Mouse (Mus musculus) common myeloid progenitor, adult 5-6 weeks (primary cell): Measurements from ENCODE around the gene Osbpl10. TPM values are rescaled to one million over a fixed set of nuclear protein-coding genes. Genes with fewer than 3 reads are reported as not detected.
A peak's percentile ranks its signal among the peaks of the same experiment; 100 is the strongest.

Experiments
- ATAC-seq: replicated peaks from 2 replicates; pipeline ENCODE4 v1.8.0; 2016; ENCODE audit warnings: low read depth, mild to moderate bottlenecking, moderate TSS enrichment, inconsistent platforms; ENCODE audit not compliant: poor library complexity, severe bottlenecking
- total RNA-seq: library from RNA; stranded (forward); fragments of 200-1000, 187-1606 nt; gene quantifications from 2 replicates; pipeline ENCODE4 v1.2.3, GENCODE M21; 2017

Osbpl10 gene
- total RNA-seq, 1 experiment from 2014 or later = 0.09 TPM

- ATAC-seq = no peak
These were observed 161.4 kb downstream of the Osbpl10 start for GRCm38 (mm10) chr9:115139597-115140332.

GRCm38 (mm10) chr9:115147141-115147540 is 168.8 kb downstream of the Osbpl10 start:
- ATAC-seq = no peak

GRCm38 (mm10) chr9:115147586-115148355 is 169.4 kb downstream of the Osbpl10 start:
- no peak for ATAC-seq

- no peak for ATAC-seq
These were observed 170.8 kb downstream of the Osbpl10 start for GRCm38 (mm10) chr9:115149011-115149756.

- no peak for ATAC-seq
These were observed 183.2 kb downstream of the Osbpl10 start for GRCm38 (mm10) chr9:115161591-115161990.

GRCm38 (mm10) chr9:115163031-115163430 is 184.7 kb downstream of the Osbpl10 start:
- peak; percentile 79 for ATAC-seq

GRCm38 (mm10) chr9:115163693-115164092 is 185.3 kb downstream of the Osbpl10 start:
- no peak for ATAC-seq

GRCm38 (mm10) chr9:115164351-115164750 is 186.0 kb downstream of the Osbpl10 start:
- ATAC-seq = no peak

- peak; percentile 53 for ATAC-seq
These were observed 187.6 kb downstream of the Osbpl10 start for GRCm38 (mm10) chr9:115165996-115166395.

- ATAC-seq = no peak
These were observed 191.2 kb downstream of the Osbpl10 start for GRCm38 (mm10) chr9:115169591-115169990.

GRCm38 (mm10) chr9:115172096-115172495 is 193.7 kb downstream of the Osbpl10 start:
- no peak for ATAC-seq

GRCm38 (mm10) chr9:115179154-115179553 is 200.8 kb downstream of the Osbpl10 start:
- no peak for ATAC-seq

GRCm38 (mm10) chr9:115179935-115180334 is 201.6 kb downstream of the Osbpl10 start:
- peak; percentile 60 for ATAC-seq

- ATAC-seq = no peak
These were observed 208.0 kb downstream of the Osbpl10 start for GRCm38 (mm10) chr9:115186402-115186801.

GRCm38 (mm10) chr9:115190376-115190942 is 212.1 kb downstream of the Osbpl10 start:
- no peak for ATAC-seq

- ATAC-seq = no peak
These were observed 214.5 kb downstream of the Osbpl10 start for GRCm38 (mm10) chr9:115192890-115193289.

- no peak for ATAC-seq
These were observed 218.7 kb downstream of the Osbpl10 start for GRCm38 (mm10) chr9:115197082-115197481.

GRCm38 (mm10) chr9:115200166-115200862 is 221.9 kb downstream of the Osbpl10 start:
- ATAC-seq = peak; percentile 47

GRCm38 (mm10) chr9:115201264-115201663 is 222.9 kb downstream of the Osbpl10 start:
- ATAC-seq = no peak

GRCm38 (mm10) chr9:115203136-115203535 is 224.8 kb downstream of the Osbpl10 start:
- no peak for ATAC-seq
